Mouse (Mus musculus): ENCODE results near the gene Lyl1.

Gene Lyl1

DNA sequence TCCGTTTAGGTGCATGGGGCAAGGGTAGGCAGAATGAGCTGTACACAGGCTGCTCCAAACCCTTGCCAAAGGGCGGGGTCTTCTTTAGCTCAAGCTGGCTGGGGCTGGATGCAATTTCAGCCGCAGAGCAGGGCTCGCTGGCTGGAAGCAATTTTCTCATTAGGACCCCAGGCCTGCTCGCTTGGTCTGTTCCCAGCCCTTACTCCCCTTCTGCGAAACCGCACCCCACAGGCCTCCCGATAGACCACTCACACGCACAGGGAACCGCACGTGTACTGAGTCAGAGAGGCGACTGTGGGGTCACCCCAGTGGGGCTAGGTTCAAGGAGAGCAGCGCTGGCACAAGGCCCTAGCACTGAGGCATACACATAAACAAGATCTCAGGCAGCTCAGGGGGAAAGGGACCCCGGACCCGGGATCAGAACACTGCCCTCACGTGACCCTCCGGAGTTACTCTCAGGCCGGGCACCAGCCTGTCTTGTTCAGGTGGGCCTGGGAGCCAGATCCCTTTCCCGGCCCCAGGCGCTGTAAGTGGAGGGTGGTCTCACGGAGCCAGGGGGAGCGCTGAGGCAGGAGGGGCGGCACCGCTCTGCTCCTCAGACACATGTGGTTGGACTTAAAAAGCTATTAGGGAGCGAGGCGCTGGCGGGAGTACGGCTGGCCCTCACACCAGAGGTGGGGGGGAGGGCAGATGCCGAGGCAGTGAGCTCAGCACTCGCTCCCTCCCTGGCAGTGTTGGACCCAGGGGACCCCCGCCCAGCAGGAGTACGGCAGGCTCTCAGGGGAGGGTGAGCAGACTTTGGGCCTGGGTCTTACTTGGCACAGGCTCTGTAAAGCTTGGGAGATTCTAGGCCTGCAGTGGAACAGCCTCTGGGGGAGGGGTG, 41.2 kb downstream of the Lyl1 start:
- no peak for DNase-seq (ENCODE audit: low spot score)

GRCm38 (mm10) chr8:84743054-84743415, 41.8 kb downstream of the Lyl1 start:
- no peak for DNase-seq (ENCODE audit: low spot score)

DNA sequence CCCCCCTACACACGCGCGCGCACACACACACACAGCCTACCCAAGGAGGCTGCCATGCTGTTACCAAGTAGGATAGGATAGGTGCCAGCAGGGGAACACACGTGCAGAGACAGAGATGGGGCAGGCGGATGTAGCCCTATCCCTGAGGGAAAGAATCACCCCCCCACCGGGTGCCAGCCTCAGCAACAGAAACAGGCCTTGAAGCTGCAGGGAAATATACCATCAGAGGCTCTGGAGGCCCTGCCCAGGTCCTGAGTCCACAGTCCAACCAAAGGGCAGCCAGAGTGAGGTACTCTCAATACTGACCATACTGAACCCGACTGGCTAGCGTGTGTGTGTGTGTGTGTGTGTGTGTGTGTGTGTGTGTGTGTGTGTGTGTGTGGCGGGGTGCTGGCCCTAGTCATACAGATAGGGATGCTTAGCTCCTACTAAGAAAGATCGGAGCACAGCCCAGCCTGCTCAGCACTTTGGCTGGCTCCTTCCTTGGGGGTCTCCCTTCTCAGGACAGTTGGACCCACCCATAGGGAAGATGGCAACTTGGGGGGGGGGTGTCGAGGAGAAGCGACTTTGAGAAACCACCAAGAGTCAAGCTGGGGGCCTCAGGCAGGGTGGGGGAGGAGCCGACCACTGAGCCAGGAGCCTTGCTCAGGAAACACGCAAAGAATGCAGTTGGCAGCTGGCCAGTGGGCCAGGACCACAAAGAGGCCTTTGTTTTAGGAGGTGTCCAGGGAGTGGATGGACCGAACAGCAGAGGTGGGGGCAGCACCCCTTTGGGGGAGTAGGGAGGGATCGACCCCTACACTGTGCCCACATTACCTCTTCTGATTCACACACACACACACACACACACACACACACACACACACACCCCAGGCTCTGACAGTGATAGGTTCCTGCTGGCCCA, 42.5 kb downstream of the Lyl1 start:
- no peak for DNase-seq (ENCODE audit: low spot score)

DNA sequence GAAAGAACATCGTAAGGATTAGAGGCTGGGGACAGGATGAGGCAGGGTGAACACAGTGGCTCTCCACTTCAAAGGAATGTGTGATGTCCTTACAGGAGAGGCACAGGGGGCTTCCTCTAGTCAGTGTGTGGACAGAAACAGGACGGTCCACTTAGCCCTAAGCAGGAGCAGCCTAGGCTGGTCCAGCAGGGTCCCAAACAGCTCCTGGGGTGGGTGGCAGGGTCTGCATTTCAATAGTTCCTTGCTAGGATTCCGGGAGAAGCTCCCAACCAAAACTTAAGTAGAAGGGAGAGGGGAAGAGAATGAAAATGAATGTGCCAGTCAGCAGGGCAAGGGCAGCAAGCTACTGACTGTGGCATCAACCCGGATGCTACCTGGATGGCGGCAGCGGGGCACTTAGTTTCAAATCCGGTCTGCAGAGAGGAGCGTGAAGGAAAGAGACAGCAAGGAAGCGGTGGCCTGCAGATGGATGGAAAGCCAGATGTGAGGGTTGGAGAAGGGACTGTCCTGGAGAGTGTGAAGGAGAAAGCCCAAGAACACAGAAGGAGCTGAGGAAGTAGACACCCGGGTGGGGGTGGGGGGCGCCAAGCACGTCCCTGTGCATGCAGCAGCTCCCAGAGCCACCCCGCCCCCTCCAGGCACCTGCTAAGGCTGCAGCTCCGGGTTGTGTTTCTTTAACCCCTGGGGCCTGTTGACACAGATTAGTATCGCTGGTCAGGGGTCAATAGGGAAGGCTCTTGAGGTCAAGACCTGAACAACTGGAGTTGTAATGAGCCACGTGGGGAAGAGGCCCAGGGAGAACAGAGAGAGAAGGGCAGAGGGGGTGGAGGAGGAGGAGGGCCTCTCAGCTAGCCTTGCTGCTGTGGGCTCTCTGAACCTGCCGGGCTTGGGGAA, 44.0 kb downstream of the Lyl1 start:
- DNase-seq (ENCODE audit: low spot score) = no peak

GRCm38 (mm10) chr8:84749519-84749918, 48.3 kb downstream of the Lyl1 start:
- DNase-seq (ENCODE audit: low spot score) = no peak

GRCm38 (mm10) chr8:84752734-84753582, 51.7 kb downstream of the Lyl1 start:
- no peak for DNase-seq (ENCODE audit: low spot score)
